Mouse (Mus musculus) bone marrow, adult 2 months (tissue): Measurements from ENCODE around the gene Nr1h2.

Source experiments
- CTCF ChIP-seq: fragments of 200-500 bp; IDR thresholded peaks from 2 replicates; pipeline ENCODE4 v1.5.1; 2011; ENCODE audit warnings: low read length, control low read depth; ENCODE audit not compliant: control insufficient read depth, insufficient read depth
- POLR2A ChIP-seq: fragments of 200-500 bp; IDR thresholded peaks from 2 replicates; pipeline ENCODE4 v1.6.1; 2011; ENCODE audit warnings: low read depth, mild to moderate bottlenecking, control low read depth, low read length, borderline replicate concordance; ENCODE audit not compliant: control insufficient read depth

DNA sequence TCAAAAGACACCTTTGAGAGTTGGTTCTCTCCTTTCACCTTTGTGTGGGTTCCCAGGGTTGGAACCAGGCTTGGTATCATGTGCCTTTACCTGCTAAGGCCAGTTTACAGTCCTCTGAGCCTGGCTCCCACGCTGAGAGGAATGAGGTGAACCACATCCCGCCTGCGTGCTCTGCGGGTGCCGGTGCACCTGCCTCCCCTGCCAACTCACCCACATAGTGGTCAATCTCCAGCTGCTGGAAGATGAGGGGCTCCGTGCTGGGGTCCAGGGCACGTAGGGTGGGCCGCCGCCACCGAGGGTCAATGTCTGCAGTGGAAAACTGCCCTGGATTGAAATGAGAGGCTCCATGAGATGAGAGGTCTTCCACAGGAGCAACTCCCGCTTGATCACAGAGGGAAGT is 11.2 kb downstream of the Nr1h2 start:
- no peak for TF ChIP-seq POLR2A
- TF ChIP-seq CTCF, result no peak
